Mouse (Mus musculus) embryonic facial prominence, embryonic 12.5 days (tissue): ENCODE measurements around the gene Ube3c. TPM values are rescaled to one million over a fixed set of nuclear protein-coding genes. Genes with fewer than 3 reads are reported as not detected.
"Not testable (repeated sequence)": the region's sequence is repeated elsewhere in the genome, so short reads cannot be mapped to it uniquely, and the experiment has no call there.

ENCODE experiments used
- ATAC-seq: fragments of 200-750 bp; cut with Nextera tagmentation; 2 replicates; pipeline ENCODE4 v1.8.0; 2017; ENCODE audit not compliant: insufficient number of reproducible peaks, insufficient read depth, low FRiP score, low TSS enrichment
- H3K27ac ChIP-seq: fragments of 300-500 bp; sonication (generic); 2 replicates; pipeline ENCODE4 v1.5.1; 2016; ENCODE audit warnings: mild to moderate bottlenecking
- H3K27me3 ChIP-seq: fragments of 300-500 bp; sonication (generic); 2 replicates; pipeline ENCODE4 v1.6.1; 2016; ENCODE audit warnings: mild to moderate bottlenecking, moderate library complexity
- H3K36me3 ChIP-seq: fragments of 300-500 bp; sonication (generic); 2 replicates; pipeline ENCODE4 v1.6.1; 2016; ENCODE audit warnings: mild to moderate bottlenecking
- H3K4me1 ChIP-seq: fragments of 300-500 bp; sonication (generic); 2 replicates; pipeline ENCODE4 v1.6.1; 2016
- H3K4me2 ChIP-seq: fragments of 300-500 bp; sonication (generic); replicated peaks from 2 replicates; pipeline ENCODE4 v1.6.1; 2016; ENCODE audit warnings: mild to moderate bottlenecking, moderate library complexity
- H3K4me3 ChIP-seq: fragments of 300-500 bp; sonication (generic); 2 replicates; pipeline ENCODE4 v1.5.1; 2016; ENCODE audit warnings: mild to moderate bottlenecking
- H3K9ac ChIP-seq: fragments of 300-500 bp; sonication (generic); 2 replicates; pipeline ENCODE4 v1.6.1; 2016; ENCODE audit warnings: mild to moderate bottlenecking, moderate library complexity
- H3K9me3 ChIP-seq: fragments of 300-500 bp; sonication (generic); 2 replicates; pipeline ENCODE4 v1.6.1; 2016; ENCODE audit warnings: mild to moderate bottlenecking, moderate library complexity
- WGBS: fragments of 180-500 bp; shearing (Covaris S2); methylation state at CpG from one replicate; pipeline ENCODE4 v1.1.7; 2016; 5-methylcytosine and 5-hydroxymethylcytosine counted together
- polyA plus RNA-seq: library from polyadenylated mRNA; unstranded; fragments of >200 nt; fragmentation: Nextera tagmentation; extraction: Ambion mirVana; gene quantifications from 2 replicates; pipeline ENCODE4 v1.2.1, GENCODE M21; 2016

The Ube3c gene
- polyA plus RNA-seq, result 39.5 and 42.9 TPM in 2 replicates

DNA sequence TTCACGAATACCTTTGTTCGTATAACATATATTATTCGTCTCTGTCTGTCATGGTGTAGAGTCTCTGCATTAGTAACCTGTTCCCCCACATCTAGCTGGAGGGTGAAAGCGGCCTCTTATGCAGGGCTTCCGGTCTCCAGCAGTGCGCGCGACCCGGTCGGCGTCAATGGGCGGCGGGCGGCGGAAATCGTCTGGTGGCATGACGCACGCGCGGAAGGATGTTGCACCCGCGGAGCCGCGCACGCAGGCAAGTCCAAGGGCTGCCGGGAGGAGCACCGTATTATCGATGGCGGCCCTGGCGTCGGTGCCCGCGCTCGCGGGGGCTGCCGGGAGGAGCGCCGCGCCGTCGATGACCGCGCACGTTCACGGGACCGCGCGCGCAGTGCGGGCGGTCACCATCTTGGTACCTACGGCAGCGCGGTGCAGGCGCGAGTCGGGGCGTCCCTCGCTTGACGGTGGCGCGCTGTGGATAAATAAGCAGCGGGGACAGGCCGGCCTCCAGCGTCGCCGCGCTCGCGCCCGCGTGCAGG, at the start of gene Ube3c:
Gene Ube3c, plus strand, starts transcription at position 395 of the 530 bp plus-strand sequence.
- WGBS, result under 1% methylated on average over 70 of the region's 72 CpGs
- no peaks in the 10 kb centered on the region for H3K27me3 ChIP-seq
- H3K4me1 ChIP-seq, result peaks cover 16% of the 10 kb centered on the region
- peak; percentile 97 for ATAC-seq
- H3K9me3 ChIP-seq, result no peaks in the 10 kb centered on the region
- H3K4me2 ChIP-seq, result peak within 1 kb of the TSS; percentile 96
- 0 out of 2 replicates have a peak, but pooled peaks cover 8% of the 10 kb centered on the region for H3K36me3 ChIP-seq
- peak within 1 kb of the TSS; percentile 94 for H3K27ac ChIP-seq
- peak within 1 kb of the TSS; percentile 86 for H3K4me3 ChIP-seq
- peak within 1 kb of the TSS; percentile 78 for H3K9ac ChIP-seq

DNA sequence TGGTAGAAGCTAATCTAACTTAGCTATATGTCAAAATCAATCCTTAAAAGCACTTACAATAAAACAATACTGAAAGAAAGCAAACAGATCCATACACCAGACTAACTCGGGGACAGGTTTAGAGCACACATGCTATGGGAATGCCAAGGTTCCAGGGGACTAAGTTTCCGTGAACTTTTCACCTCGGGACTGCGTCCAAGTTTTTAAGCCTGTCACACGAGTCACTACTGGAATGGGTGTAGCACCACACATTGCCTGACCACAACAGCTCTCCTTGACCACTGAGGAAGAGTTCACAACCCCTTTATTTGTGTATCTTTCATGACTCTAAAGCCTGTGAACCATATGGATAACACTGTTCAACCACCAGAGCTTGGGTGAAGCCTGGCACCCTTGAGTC, 8.9 kb upstream of the Ube3c start:
- no peak for ATAC-seq
- 85% methylated on average over 5 of the region's 5 CpGs for WGBS
- H3K9me3 ChIP-seq, result no peaks in the 10 kb centered on the region

DNA sequence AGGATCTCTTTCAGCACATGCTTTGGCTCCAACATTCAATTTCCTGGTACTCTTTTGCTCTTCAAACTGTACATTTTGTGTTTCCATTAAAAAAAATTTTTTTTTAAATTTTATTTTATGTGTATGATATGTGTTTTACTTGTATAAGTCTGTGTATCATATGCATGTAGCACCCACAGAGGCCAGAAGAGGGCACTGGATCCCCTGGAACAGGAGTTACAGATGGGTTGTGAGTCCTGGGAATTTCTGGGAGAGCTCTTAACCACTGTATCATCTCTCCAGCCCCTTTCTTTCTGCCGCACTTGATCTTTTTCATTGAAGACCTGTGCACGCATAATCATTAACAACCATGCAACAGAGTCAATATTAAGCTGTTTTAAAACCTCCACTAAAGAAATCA, 8.4 kb upstream of the Ube3c start:
- no peak overlapping the region for H3K9ac ChIP-seq
- H3K27me3 ChIP-seq, result no peaks in the 10 kb centered on the region
- WGBS, result 88% methylated on average over 2 of the region's 2 CpGs
- no peak overlapping the region for H3K4me3 ChIP-seq
- no peak overlapping the region for H3K4me2 ChIP-seq
- H3K36me3 ChIP-seq, result no peaks in the 10 kb centered on the region
- no peak for ATAC-seq
- H3K4me1 ChIP-seq, result no peaks in the 10 kb centered on the region
- H3K27ac ChIP-seq, result no peak overlapping the region
- H3K9me3 ChIP-seq, result no peaks in the 10 kb centered on the region

More for the DNA sequence above, 8.9 kb upstream of the Ube3c start:
- Histone ChIP-seq H3K36me3 (no peaks in the 10 kb centered on the region), H3K4me2 (no peak overlapping the region), H3K4me1 (no peaks in the 10 kb centered on the region), H3K27me3 (no peaks in the 10 kb centered on the region), H3K9ac (no peak overlapping the region), H3K27ac (no peak overlapping the region), H3K4me3 (no peak overlapping the region)

DNA sequence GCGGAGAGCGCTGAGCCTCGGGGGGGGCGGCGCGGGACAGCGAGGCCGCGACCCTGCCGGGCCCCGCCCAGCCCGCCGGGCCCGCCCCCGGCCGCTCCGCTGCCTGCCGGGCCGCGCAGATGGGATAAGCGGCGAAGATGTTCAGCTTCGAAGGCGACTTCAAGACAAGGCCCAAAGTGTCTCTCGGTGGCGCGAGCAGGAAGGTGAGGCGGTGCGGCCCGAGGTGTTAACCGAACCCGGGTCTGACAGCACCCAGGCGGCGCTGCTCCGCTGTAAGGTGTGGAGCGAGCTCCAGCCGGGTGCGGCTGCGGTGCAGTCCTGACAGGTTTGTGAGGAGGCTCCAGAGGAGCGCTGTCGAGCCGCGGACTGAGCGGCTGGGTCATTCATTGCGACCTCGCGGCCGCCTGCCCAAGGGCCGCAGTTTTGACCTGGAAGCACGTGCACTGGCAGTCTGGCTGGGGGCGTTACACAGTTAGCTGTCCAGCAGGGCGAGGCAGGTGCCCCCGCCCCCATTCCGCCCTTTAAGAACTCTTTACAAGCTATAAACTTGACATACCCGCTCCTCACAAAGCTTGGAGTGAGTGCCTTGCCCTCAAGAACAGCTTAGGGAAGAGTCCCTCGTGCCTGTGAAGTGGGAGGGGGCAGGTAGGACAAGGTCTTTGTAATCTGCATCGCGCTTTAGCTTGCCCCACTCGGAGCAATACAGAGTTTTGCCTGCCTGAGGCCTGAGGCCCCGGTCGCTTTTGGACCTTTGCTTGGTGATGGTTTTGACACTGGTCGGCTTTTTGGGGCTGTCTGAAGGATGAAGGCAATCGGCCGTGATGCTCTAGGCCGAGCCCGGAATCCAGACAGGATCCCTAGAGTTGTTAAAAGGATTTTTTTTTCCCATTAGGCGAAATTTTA, 587 bp downstream of the Ube3c start:
- H3K27ac ChIP-seq, result peak overlapping the region; percentile 94
- no peaks in the 10 kb centered on the region for H3K9me3 ChIP-seq
- H3K9ac ChIP-seq, result peak overlapping the region; percentile 78
- WGBS, result 3% methylated on average over 63 of the region's 67 CpGs
- peak overlapping the region; percentile 96 for H3K4me2 ChIP-seq
- peak overlapping the region; percentile 86 for H3K4me3 ChIP-seq
- 0 out of 2 replicates have a peak, but pooled peaks cover 8% of the 10 kb centered on the region for H3K36me3 ChIP-seq
- no peaks in the 10 kb centered on the region for H3K27me3 ChIP-seq
- ATAC-seq, result peak; percentile 78
- H3K4me1 ChIP-seq, result peaks cover 16% of the 10 kb centered on the region

DNA sequence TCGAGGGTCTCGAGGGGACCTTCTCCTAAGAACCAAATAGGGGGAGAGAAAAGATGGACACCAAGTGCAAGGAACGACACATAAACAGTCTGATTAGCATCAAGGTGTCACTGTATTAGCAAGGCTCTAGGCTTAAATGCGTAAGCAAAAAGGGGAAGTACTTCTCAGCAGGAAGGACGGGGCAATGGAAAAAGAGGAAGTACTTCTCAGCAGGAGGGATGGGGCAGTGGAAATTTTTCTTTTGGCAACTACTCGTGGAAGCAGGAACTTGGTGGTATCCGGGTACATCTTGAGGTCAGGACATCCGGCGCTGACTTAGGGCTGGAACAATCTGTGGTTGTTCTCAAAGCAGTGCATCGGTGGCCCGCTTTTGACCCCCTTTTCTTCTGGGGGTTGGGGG, 5.2 kb downstream of the Ube3c start:
- H3K9me3 ChIP-seq, H3K4me2 ChIP-seq, H3K4me3 ChIP-seq, H3K9ac ChIP-seq, ATAC-seq, H3K27ac ChIP-seq, H3K27me3 ChIP-seq: not testable (repeated sequence)
- 90% methylated on average over 11 of the region's 11 CpGs for WGBS
- 0 out of 2 replicates have a peak, but pooled peaks cover 13% of the 10 kb centered on the region for H3K36me3 ChIP-seq
- H3K4me1 ChIP-seq, result peaks cover 16% of the 10 kb centered on the region

DNA sequence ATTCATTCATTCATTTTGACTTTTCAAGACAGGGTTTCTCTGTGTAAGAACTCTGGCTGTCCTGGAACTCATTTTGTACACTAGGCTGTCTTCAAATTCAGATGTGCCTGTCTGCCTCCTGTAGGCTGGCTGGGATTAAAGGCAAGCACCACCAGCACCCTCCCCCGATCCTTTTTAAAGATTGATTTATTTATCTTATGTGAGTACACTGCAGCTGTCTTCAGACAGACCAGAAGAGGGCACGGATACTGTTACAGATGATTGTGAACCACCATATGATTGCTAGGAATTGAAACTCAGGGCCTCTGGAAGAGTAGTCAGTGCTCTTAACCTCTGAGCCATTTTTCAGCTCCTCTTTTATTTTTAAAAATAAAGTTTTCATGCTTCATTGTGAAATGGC, 6.0 kb downstream of the Ube3c start:
- WGBS, result 44% methylated on average over 2 of the region's 2 CpGs
- 0 out of 2 replicates have a peak, but pooled peaks cover 13% of the 10 kb centered on the region for H3K36me3 ChIP-seq
- no peak for ATAC-seq
- peaks cover 2% of the 10 kb centered on the region; the same call in 1 of the 2 replicates for H3K9me3 ChIP-seq
- H3K27me3 ChIP-seq, result no peaks in the 10 kb centered on the region
- no peak overlapping the region for H3K4me2 ChIP-seq
- peaks cover 14% of the 10 kb centered on the region for H3K4me1 ChIP-seq
- no peak overlapping the region for H3K27ac ChIP-seq
- H3K9ac ChIP-seq, result no peak overlapping the region
- H3K4me3 ChIP-seq, result no peak overlapping the region

DNA sequence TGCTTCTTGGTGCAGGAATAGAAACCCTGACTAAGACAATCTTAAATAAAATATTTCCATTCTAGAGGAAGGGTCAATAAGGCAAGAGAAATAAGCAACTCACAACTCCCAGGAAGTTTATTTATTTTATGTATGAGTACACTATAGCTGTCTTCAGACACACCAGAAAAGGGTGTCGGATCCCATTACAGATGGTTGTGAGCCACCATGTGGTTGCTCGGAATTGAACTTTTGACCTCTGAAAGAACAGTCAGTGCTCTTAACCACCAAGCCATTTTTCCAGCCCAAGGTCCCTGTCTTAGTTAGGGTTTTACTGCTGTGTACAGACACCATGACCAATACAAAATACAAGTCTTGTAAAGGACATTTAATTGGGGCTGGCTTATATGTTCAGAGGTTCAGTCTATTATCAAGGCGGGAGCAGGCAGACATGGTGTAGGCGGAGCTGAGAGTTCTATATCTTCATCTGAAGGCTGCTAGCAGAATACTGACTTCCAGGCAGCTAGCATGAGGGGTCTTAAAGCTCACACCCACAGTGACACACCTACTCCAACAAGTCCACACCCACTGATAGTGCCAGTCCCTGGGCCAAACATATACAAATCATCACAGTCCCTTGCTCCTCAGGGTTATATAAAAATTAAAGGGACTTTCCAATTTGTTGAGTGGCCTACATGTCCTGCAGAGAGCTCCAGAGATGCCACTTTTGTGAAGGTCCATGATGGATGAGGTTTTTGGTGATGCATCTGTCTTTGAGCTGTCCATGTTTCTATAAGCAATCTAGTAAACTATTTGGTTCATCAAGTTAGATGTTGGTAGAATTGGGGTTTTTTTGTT, 9.0 kb downstream of the Ube3c start:
- no peak for ATAC-seq
- Histone ChIP-seq H3K9me3 (peaks cover 2% of the 10 kb centered on the region; the same call in 1 of the 2 replicates), H3K36me3 (0 out of 2 replicates have a peak, but pooled peaks cover 5% of the 10 kb centered on the region), H3K4me2 (no peak overlapping the region), H3K4me3 (no peak overlapping the region), H3K4me1 (no peaks in the 10 kb centered on the region), H3K9ac (no peak overlapping the region), H3K27me3 (no peaks in the 10 kb centered on the region), H3K27ac (no peak overlapping the region)
- 85% methylated on average over 4 of the region's 4 CpGs for WGBS

DNA sequence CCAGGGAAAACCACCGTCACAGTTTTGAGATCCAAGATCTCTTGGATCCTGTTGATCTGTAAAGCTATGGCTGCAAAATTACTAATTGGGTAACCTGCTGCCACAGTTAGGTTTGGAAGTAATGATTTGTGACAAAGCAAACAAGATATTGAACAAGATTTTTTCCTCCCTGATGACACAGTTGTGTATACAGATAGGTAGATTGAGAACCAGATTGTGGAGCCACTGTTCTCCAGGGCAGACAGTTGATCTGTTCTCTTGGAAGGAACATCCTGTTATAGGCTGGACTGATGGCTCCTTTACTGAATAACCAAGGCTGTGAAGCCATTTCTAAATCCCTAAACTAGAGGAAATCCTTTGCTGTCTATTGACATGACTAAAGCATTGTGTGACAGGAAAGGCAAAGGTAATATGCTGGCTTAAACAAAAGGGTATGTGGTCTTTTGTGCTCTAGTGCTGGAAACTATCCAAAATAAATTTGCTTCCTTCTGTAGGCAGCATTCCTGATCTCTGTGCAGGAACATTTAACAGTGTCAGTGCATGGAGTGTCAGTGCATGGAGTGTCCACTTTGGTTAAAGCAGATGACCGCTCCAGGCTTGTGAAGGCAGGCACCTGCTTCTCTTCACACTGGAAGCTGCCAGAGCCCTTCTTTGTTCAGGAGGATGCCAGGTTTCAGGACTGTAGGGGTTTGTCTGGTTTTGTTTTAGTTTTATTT, 15.0 kb downstream of the Ube3c start:
- Histone ChIP-seq H3K9ac (no peak overlapping the region), H3K9me3 (no peaks in the 10 kb centered on the region), H3K27me3 (no peaks in the 10 kb centered on the region), H3K4me1 (no peaks in the 10 kb centered on the region), H3K4me3 (no peak overlapping the region), H3K27ac (no peak overlapping the region), H3K36me3 (peaks cover 3% of the 10 kb centered on the region; the same call in 1 of the 2 replicates), H3K4me2 (no peak overlapping the region)
- 90% methylated on average over 2 of the region's 2 CpGs for WGBS
- ATAC-seq, result no peak

DNA sequence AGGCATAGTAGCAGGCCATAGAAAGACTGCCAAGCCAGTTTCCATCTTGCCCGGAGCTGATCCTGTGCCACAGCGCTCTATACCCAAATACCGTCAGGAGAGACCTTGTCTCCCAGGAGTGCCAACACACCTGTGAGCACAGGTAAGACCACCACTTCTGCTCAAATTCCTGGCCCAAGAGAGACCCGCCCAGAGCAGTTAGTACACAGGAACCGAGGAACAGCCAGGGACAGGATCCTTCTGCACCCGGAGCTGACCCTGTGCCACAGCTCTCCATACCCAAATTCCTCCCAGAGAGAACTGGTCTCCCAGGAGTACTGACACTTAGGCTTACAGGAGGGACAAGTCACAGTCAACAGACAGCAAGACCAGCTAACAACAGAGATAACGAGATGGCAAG, 23.1 kb downstream of the Ube3c start:
- H3K27me3 ChIP-seq, H3K27ac ChIP-seq, H3K4me3 ChIP-seq, H3K4me1 ChIP-seq, H3K9ac ChIP-seq, ATAC-seq, H3K9me3 ChIP-seq, H3K4me2 ChIP-seq: not testable (repeated sequence)
- WGBS, result 95% methylated on average over 7 of the region's 7 CpGs
- peaks cover 60% of the 10 kb centered on the region for H3K36me3 ChIP-seq

DNA sequence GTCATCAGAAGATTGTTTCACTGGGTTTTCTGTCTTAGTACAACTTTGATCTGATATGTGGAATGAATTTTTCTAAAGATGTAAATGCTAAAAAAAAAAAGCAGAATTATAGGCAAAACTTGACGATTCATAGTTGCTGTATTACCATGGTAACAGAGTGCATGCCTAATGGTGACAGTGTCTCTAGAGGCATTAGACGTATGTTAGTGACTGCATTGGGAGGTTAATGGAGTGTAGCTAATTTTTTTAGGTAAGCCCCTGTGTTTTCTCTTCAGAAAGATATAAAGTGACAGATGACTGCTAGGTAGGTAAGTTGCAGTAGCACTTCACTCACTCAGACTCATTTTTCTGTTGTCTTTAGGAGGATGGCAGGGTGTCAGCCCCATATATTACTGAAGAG, 37.5 kb downstream of the Ube3c start:
- ATAC-seq, result no peak
- peaks cover 50% of the 10 kb centered on the region for H3K36me3 ChIP-seq

DNA sequence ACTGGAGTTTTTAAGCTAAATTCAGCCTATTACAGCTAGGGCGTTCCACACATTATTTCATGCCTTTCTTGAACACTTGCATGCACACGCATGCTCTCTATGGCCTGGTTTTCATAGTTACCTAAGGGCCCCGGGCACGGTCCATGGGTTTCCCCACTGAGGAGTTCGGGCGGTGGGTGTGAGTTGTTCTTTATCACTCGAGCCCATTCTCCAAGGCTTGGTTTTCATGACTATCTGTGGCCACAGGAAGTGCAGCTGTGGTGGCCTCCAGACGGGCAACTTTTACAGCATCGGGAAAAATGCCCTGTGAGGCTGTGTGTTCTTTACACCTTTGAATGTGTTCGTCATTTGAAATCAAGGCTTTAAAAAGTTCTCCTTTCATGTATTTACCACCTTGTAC, 56.6 kb downstream of the Ube3c start:
- H3K4me1 ChIP-seq, result no peaks in the 10 kb centered on the region
- no peaks in the 10 kb centered on the region for H3K9me3 ChIP-seq
- no peak overlapping the region for H3K4me2 ChIP-seq
- H3K27ac ChIP-seq, result no peak overlapping the region
- WGBS, result 89% methylated on average over 10 of the region's 10 CpGs
- no peak overlapping the region for H3K4me3 ChIP-seq
- no peak overlapping the region for H3K9ac ChIP-seq
- H3K36me3 ChIP-seq, result peaks cover 36% of the 10 kb centered on the region
- ATAC-seq, result no peak
- no peaks in the 10 kb centered on the region for H3K27me3 ChIP-seq

More for the DNA sequence above, 37.5 kb downstream of the Ube3c start:
- Histone ChIP-seq H3K4me1 (no peaks in the 10 kb centered on the region), H3K4me2 (no peak overlapping the region), H3K9ac (no peak overlapping the region), H3K27ac (no peak overlapping the region), H3K4me3 (no peak overlapping the region), H3K27me3 (no peaks in the 10 kb centered on the region), H3K9me3 (no peaks in the 10 kb centered on the region)
- 82% methylated on average over 2 of the region's 2 CpGs for WGBS
